Mouse (Mus musculus): ENCODE measurements at regions not wholly inside any gene's neighbourhood (a gene's known extent, or its start where the extent isn't known, plus 50 kb on each side); places are given as distances from the start of the nearest gene placed in this dataset.

DNA sequence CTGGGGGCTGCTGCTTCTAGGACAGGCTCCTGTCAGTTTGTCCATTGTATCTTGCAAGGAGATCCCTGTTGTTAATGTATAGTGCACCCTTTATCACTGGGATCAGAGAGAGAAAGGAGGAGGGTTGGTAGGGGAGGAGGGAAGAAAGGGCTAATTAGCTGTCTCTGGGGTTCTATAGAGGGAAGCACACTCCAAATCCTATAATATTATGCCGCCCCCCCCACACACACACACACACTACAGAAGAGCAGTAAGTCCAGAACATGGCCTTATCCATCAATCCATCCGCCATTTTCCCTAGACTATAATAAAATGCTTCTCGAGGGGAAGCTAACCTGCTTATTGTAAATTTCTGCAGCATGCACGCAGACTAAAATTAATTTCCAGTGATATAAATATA is 359.9 kb downstream of the Med10 start:
- in situ Hi-C loops (cut with MboI; ENCODE audit: low pct_unique_long_range_greater_than_20kb in 1 of 2, low sequenced_read_pairs in 2 of 2, unreplicated experiment in 1 of 2): loop anchor here in 1 of 2 experiments (10.0 kb wide), 1 partner anchor 407 kb away; no protein-coding TSS in a partner anchor

GRCm38 (mm10) chr13:70165511-70166225 is 363.5 kb downstream of the Med10 start:
- in situ Hi-C loops (cut with MboI; ENCODE audit: low pct_unique_long_range_greater_than_20kb in 1 of 2, low sequenced_read_pairs in 2 of 2, unreplicated experiment in 1 of 2): loop anchor here in 1 of 2 experiments (10.0 kb wide), 1 partner anchor 411 kb away; no protein-coding TSS in a partner anchor

- in situ Hi-C loops (cut with MboI; ENCODE audit: low pct_unique_long_range_greater_than_20kb in 1 of 2, low sequenced_read_pairs in 2 of 2, unreplicated experiment in 1 of 2): loop anchor here in 1 of 2 experiments (10.0 kb wide), 1 partner anchor 413 kb away; no protein-coding TSS in a partner anchor
Observed at GRCm38 (mm10) chr13:70167747-70168146, 365.6 kb downstream of the Med10 start.

- in situ Hi-C loops (cut with MboI; ENCODE audit: low pct_unique_long_range_greater_than_20kb in 1 of 2, low sequenced_read_pairs in 2 of 2, unreplicated experiment in 1 of 2): loop anchor here in 1 of 2 experiments (10.0 kb wide), 1 partner anchor 414 kb away; no protein-coding TSS in a partner anchor
Observed at GRCm38 (mm10) chr13:70168906-70169305, 366.7 kb downstream of the Med10 start.

DNA sequence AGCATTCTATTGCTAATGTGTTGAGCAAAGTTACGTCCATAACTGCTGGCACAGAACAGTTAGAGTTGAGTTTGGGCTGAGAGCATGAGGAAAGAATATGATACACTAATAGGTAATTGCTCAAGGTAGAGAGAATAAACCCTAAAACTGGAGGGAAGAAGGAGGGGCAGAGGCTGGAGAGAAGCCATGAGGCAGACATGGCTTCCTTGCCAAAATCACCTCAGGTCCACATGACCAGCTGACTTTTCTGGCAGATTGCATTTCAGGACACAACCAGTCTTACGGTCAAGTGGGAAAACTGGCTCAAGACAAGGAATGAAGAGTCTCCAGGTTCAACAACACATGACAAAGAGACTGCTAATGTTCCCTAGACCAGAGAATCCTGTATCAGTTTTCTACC is 374.9 kb downstream of the Med10 start:
- in situ Hi-C loops (cut with MboI; ENCODE audit: low pct_unique_long_range_greater_than_20kb in 1 of 2, low sequenced_read_pairs in 2 of 2, unreplicated experiment in 1 of 2): no loop called here

DNA sequence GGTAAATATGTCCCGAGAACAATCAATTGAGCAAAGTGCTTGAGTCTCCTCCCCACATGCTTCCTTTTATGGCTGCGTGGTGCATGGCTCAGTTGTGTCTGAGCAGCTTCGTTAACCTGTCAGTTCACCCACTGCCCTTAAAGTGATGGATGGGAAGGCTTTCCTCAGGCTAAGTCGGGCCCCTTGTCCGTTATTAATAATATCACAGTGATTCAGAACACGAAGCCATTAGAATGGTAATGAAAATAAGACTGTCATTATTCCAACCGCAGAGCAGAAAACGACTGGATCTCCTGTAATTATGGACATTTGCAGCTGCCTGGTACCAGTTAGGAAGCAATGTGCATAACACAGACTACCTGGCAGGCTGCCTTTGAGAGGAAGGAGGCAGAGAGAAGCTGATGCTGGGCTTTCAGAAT is 375.9 kb downstream of the Med10 start:
- in situ Hi-C loops (cut with MboI; ENCODE audit: low pct_unique_long_range_greater_than_20kb in 1 of 2, low sequenced_read_pairs in 2 of 2, unreplicated experiment in 1 of 2): no loop called here

- in situ Hi-C loops (cut with MboI; ENCODE audit: low pct_unique_long_range_greater_than_20kb in 1 of 2, low sequenced_read_pairs in 2 of 2, unreplicated experiment in 1 of 2): no loop called here
Observed at GRCm38 (mm10) chr13:70190978-70191377, 388.8 kb downstream of the Med10 start.

- in situ Hi-C loops (cut with MboI; ENCODE audit: low pct_unique_long_range_greater_than_20kb in 1 of 2, low sequenced_read_pairs in 2 of 2, unreplicated experiment in 1 of 2): no loop called here
Observed at GRCm38 (mm10) chr13:70192101-70193025, 390.2 kb downstream of the Med10 start.

DNA sequence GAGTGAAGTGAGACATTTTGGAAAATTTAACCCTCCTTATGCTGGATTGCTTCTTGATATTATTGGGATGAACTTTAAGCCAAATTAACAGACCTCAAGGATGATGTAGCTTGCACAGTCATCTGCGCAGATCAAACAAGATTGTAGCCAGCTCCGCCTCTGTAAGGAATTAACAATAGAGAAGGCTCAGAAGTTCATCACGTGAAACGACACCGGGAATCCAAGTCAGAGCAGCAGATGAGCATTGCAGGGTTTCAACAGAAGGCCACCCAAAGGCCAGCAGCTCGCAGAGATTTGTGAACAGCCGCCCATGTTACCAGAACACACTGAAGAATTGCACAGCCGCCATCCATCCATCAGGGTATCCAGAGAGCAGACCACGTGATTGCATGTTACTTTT is 391.1 kb downstream of the Med10 start:
- in situ Hi-C loops (cut with MboI; ENCODE audit: low pct_unique_long_range_greater_than_20kb in 1 of 2, low sequenced_read_pairs in 2 of 2, unreplicated experiment in 1 of 2): no loop called here

GRCm38 (mm10) chr13:70195854-70196253 is 393.7 kb downstream of the Med10 start:
- in situ Hi-C loops (cut with MboI; ENCODE audit: low pct_unique_long_range_greater_than_20kb in 1 of 2, low sequenced_read_pairs in 2 of 2, unreplicated experiment in 1 of 2): no loop called here

DNA sequence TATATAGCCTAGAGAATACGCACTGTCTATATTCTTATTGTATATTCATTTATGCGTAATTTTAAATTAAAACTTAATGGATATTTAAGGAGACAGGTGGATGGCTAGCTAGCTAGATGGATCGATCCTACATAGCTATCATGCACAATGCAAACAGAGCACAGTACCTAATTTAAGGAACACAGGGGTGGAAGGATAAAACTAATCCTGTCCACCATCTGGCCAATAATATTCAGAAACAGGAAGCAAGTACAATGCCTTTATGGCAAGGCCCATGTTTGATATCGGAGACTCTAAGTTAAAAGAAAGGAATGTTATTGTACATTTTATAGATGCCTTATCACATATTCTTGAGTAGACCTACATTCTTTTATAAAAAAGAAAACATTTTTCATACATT is 396.4 kb downstream of the Med10 start:
- in situ Hi-C loops (cut with MboI; ENCODE audit: low pct_unique_long_range_greater_than_20kb in 1 of 2, low sequenced_read_pairs in 2 of 2, unreplicated experiment in 1 of 2): no loop called here

DNA sequence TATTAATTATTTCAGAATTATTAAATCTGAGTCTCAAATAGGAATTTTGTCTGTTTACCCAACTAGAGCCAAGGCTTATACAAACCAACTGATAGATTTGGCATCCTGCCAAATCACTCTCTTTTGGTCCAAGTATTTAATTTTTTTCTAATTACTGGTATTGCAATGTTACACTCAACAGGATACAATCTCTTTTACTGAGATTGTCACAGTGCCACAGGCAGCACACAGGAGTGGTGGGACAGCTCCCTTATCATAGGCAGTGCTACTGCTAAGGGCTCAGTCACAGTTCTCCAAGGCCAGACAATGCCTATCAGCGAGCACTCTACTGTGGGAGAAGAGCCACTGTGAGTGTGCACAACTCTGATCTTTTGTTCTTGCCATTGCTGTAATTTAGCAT is 396.9 kb downstream of the Med10 start:
- in situ Hi-C loops (cut with MboI; ENCODE audit: low pct_unique_long_range_greater_than_20kb in 1 of 2, low sequenced_read_pairs in 2 of 2, unreplicated experiment in 1 of 2): no loop called here

DNA sequence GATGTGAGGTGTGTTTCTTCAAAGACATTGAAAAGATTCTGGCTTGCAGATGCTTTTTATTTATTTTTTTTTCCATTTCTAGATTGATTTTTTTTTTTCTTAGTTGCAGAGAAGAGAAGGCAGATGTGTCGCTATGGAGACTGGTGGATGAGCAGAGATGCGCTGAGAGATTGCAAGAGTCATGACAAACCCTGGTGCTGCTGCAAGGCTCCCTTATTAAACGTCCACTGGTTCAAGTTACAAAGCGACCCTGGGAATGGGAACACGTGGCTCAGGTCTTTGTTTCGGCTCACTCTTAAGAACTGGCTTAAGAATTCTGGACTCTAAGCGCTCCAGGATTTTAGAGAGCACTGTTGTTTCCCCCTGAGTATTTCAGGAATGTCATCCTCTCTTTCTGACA is 403.1 kb downstream of the Med10 start:
- in situ Hi-C loops (cut with MboI; ENCODE audit: low pct_unique_long_range_greater_than_20kb in 1 of 2, low sequenced_read_pairs in 2 of 2, unreplicated experiment in 1 of 2): no loop called here

- in situ Hi-C loops (cut with MboI; ENCODE audit: low pct_unique_long_range_greater_than_20kb in 1 of 2, low sequenced_read_pairs in 2 of 2, unreplicated experiment in 1 of 2): no loop called here
Observed at GRCm38 (mm10) chr13:70210158-70210557, 408.0 kb downstream of the Med10 start.

DNA sequence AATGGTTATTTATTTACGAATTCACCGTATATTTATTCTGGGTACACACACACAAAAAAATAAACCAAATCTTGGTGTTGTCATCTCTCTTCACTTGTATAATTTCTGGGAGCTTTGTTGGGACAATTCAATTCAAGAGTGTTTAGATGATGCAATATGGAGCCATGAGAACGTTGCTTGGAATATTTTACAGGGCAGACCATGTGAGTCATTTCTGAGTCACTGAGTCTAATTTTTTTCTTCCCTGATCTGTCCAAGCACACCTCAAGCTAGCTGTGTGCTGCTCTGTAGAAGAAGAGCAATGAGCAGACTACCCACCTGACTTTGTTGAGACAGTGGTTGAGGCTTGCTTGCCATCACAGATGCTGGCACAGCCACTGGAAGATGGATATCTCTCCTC is 410.8 kb downstream of the Med10 start:
- in situ Hi-C loops (cut with MboI; ENCODE audit: low pct_unique_long_range_greater_than_20kb in 1 of 2, low sequenced_read_pairs in 2 of 2, unreplicated experiment in 1 of 2): no loop called here

DNA sequence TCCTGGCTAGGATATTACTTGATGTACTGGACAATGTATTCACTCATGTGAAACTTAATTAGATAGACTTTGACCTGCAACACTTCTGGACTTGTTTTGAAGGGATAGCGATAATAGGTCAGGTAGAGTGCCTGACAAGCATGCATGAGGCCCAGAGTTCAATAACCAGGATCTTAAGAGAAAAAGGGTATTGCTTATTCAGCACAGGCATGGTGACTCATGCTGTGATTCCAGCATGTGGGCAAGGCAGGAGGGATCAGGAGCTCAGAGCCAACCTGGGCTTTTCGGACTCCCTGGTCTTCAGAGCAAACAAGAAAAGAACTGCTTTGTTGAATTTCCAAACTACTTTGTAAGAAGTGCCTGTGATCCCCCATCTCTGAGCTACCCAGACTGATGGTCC is 411.4 kb downstream of the Med10 start:
- in situ Hi-C loops (cut with MboI; ENCODE audit: low pct_unique_long_range_greater_than_20kb in 1 of 2, low sequenced_read_pairs in 2 of 2, unreplicated experiment in 1 of 2): no loop called here

GRCm38 (mm10) chr13:70214022-70214654 is 411.9 kb downstream of the Med10 start:
- in situ Hi-C loops (cut with MboI; ENCODE audit: low pct_unique_long_range_greater_than_20kb in 1 of 2, low sequenced_read_pairs in 2 of 2, unreplicated experiment in 1 of 2): no loop called here

GRCm38 (mm10) chr13:70216134-70216533 is 413.9 kb downstream of the Med10 start:
- in situ Hi-C loops (cut with MboI; ENCODE audit: low pct_unique_long_range_greater_than_20kb in 1 of 2, low sequenced_read_pairs in 2 of 2, unreplicated experiment in 1 of 2): no loop called here
